Mouse (Mus musculus): ENCODE measurements around the gene Xylb.

GRCm38 (mm10) chr9:119418025-119418424 lies 60.8 kb downstream of the Xylb start:
- TF ChIP-seq GATA1 (IDR thresholded peaks at IDR 0.05; ENCODE audit: low read length): no peak
- TF ChIP-seq TAL1 (IDR thresholded peaks at IDR 0.05; ENCODE audit: low read length): no peak
